Mouse (Mus musculus): Measurements from ENCODE around the gene Cd7.
A peak's percentile ranks its signal among the peaks of the same experiment; 100 is the strongest.
"Not testable (repeated sequence)": the region's sequence is repeated elsewhere in the genome, so short reads cannot be mapped to it uniquely, and the experiment has no call there.

The Cd7 gene

GRCm38 (mm10) chr11:121047826-121048399 is 8.7 kb upstream of the Cd7 start:
- no peak for DNase-seq (ENCODE audit: low spot score in 2 of 2)

- DNase-seq (ENCODE audit: low spot score in 2 of 2): no peak
These were observed 6.1 kb upstream of the Cd7 start for GRCm38 (mm10) chr11:121045286-121045685.

GRCm38 (mm10) chr11:121043025-121043424 is 3.8 kb upstream of the Cd7 start:
- DNase-seq (ENCODE audit: low spot score in 2 of 2): not testable (repeated sequence)

DNA sequence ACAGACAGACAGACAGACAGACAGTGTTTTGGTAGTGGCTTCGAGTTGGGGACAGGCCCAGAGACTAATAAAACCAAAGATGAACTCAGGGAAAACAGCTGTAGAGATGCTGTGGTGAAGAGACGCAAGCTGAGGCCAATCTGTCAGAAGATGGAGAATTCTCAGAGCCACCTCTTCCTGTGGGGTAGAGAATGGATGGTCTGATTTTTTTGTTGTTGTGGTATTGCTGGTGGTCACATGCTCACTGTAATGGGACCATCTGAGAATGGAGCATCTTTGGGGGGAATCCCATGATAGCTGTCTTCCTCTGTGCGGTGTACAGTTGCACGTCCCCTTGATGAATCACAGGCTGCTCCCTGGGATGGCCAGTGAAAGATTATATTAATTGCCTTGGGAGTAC is 3.3 kb upstream of the Cd7 start:
- no peak for DNase-seq (ENCODE audit: low spot score in 2 of 2)

DNA sequence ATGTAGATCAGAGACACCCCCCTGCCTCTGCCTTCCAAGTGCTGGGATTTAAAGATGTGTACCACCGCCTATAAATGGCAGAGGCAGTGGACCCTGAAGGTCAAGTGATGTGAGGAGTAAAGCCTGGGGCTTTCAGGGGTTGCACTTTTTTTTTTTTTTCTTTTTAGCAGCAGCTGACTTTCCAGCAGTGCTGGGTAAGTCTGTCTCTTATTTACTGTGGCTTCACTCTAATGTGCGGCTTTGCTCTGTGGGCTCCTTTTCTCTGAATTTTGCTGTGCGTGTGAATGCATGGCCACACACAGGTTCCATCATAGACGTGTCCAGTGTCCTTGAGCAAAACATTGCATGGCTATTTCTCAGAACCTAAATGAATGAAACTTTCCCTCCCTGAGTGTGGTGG is 2.4 kb upstream of the Cd7 start:
- DNase-seq (ENCODE audit: low spot score in 2 of 2): no peak

DNA sequence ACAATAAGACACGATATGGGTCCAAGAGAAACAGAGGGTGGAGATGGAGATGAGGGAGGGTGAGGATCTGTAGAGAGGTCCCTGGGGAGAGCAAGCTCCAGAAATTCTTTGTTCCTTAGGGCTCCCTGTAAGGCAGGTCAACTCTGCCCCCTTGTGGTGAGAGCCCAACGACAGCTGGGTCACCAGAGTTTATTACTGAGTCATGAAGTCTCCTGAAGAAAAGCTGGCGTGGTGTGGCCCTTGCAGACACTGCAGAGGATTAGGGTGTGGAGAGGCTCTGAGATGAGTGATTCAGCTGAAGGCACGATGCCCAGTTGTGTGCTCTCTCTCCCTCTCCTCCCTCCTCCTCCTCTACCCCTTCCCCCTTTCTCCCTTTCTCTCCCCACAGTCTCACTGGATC is 2.0 kb upstream of the Cd7 start:
- peak; percentile 59 to 80 for DNase-seq (ENCODE audit: low spot score in 2 of 2)

DNA sequence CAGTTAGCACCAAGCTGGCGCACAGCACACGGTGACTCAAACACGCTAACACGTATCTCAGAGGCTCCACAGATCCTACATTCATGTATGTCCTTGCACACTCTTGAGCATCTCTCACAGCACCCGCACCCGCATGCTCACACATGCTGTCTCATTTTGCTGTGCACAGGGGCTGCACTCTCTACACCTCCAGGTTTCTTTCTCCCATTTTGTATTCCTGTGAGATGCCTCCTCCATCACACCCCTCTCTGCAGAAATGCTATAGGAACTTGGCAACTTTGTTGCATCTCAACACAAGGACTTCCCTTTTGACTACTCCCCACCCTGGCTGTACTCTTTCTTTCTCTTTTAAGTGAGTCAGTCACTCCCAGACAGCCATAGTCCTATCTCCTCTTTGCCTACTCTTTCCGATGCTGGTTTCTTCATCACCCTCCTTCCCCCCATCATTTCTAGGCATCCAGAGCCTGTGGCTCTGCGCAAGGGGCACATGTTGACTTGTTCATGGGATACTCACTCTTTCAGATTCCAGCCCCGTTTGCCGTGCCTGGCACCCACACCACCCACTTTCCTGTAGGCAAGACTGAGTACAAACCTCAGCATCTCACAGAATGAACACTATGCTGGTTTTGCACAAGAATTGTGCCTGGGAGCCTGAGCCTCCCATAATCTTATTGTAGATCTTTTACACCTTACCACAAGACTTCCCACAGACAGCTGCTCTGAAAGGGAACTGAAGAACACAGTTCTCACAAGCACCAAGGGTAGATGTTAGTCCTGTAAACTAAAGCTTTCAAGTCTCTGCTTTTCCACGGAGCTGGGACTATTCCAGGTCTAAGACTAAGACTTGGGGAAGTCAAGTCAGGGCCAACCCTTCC is 615 bp downstream of the Cd7 start:
- no peak for DNase-seq (ENCODE audit: low spot score in 2 of 2)

- no peak for DNase-seq (ENCODE audit: low spot score in 2 of 2)
These were observed 6.1 kb downstream of the Cd7 start for GRCm38 (mm10) chr11:121033118-121033517.

DNA sequence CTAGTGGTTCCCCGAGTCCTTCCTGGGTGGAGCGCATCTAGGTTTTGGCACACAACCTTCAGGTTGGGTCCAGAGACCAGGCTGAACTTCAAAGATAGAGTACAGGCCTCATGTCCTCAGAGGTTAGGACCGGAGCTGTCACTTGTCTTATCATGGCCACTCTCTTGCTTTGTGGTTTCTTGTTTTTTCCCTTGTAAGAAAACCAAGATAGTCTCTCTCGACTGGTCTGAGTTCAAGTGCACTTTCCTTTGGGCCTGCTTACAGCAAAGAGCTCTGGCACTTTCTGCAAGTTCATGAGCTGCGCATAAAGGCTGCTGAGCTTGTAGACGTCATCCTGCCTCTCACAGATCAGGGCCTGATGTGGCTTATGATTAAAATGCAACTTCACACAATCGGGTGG is 12.0 kb downstream of the Cd7 start:
- no peak for DNase-seq (ENCODE audit: low spot score in 2 of 2)

- no peak for DNase-seq (ENCODE audit: low spot score in 2 of 2)
These were observed 15.1 kb downstream of the Cd7 start for GRCm38 (mm10) chr11:121024163-121024562.

DNA sequence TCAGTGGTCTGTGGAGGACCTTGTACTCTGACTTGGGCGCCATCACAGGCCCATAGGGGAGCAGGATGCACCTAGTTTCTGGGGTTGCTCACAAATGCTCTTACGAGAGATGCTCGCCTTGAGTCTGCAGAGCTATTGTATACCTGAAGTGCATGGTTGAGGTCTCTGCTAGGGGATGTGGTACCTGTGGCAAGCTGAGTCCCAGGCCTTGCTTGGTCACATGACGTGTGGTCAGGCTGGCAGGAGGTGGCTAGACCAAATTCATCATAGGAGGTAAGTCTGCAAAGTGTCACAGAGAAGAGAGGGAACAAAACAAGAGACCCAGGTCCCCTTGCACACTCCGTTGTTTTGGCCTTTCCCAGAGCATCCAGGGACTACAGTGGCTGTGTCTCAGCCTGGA is 19.7 kb downstream of the Cd7 start:
- no peak for DNase-seq (ENCODE audit: low spot score in 2 of 2)

GRCm38 (mm10) chr11:121017703-121018102 is 21.5 kb downstream of the Cd7 start:
- peak; percentile 42 to 44 for DNase-seq (ENCODE audit: low spot score in 2 of 2)

DNA sequence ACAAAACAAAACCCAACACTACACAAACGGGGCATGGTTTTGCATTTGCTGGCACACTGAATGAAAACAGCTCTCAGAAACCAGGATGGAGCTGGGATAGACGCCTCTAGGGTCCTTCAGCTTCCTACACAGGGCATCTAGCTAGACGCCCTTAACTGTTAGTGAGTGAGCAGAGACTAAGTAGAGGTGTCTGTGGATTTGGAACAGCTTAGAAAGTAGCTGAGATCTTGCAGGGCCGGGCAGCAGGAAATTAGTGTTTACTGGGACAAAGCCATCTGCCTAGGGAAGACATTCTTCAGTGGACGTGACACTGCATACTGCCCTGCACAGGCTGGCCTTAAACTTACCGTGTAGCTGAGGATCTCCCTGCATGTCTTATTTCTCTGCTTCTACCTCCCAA is 23.7 kb downstream of the Cd7 start:
- no peak for DNase-seq (ENCODE audit: low spot score in 2 of 2)

DNA sequence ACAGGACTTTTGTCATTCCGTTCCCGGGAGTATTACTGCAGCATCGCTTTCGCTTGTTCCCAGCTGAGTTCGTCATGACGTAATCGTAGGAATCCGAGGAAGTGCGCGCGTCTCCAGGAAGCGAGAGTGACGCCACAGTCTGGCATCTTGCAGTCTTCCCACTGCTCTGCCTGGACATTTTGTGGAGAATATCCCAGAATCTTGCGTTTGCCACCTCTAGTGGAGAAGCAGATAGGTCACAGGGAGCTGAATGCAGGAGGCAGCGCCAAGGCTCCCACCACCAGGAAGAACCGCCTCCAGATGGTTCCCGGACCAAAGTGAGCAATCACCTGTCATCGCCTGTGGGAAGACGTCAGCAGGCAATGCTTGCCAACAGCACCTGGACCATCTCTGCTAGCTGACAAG is 24.3 kb downstream of the Cd7 start:
- DNase-seq (ENCODE audit: low spot score in 2 of 2): no peak

GRCm38 (mm10) chr11:121013656-121014055 is 25.6 kb downstream of the Cd7 start:
- DNase-seq (ENCODE audit: low spot score in 2 of 2): no peak

DNA sequence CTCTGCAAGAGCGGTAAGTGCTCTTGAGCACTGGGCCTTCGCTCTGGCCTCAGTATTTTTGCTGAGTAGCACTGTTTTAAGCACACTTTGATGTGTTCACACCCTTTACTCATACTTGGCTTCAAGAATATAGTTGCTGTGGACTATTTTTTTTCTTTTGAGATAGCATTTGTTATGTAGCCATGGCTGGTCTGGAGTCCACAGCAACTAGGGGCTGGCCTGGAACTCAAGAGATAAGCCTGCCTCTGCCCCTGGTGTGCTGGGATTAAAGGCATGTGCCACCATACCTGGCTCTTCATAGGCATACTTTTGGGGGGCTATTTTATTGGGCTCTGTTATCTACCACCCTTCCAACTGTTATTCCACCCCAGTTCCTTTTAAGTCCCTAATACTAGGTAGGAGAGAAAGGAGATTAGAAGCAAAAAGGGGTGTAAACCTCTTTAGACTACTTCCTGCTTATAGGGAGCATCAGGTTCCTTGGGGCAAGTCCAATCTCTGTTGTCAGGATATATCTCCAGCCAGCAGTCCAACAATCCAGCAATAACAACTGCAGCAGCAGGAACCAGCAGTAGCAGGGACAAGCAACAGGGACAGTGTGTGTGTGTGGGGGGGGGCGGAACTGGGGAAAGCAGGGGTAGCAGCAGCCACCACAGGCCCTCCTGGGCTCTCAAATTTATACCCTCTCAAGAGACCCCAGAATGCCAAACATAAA is 29.0 kb downstream of the Cd7 start:
- DNase-seq (ENCODE audit: low spot score in 2 of 2): no peak

DNA sequence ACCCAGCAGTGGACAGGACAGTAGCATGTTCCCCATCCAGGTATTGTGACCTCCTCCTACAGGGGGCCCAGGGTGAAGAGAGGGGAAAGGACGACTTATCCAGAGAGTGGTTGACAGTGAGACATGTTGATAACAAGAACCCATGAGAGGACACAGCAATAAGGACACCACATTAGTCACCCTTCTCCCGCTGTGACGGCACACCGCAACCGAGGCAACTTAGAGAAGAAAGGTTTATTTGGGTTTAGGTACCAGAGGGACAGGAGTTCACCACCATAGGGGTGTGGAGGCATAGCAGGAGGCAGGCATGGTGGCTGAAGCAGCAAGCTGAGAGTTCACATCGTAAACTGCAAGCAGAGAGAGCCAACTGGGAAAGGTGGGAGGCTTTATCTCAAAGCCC is 33.0 kb downstream of the Cd7 start:
- no peak for DNase-seq (ENCODE audit: low spot score in 2 of 2)

DNA sequence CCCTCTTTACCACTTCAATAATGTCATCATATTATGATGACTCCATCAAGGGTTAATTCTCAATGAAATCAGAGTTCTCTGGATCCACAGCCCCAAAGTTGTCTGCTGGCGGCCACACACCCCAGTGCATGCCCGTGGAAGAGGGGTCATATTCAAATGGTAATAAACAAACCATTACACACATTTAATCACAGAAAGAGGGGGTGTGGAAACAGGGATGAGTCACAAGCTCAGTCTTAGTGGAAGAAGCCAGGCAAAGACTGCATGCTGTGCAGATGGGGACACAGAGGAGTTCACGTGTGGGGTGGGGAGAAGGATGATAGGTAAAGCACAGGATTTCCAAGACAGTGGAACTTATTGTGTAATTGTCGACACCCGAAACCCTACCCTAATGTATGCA is 34.9 kb downstream of the Cd7 start:
- no peak for DNase-seq (ENCODE audit: low spot score in 2 of 2)

DNA sequence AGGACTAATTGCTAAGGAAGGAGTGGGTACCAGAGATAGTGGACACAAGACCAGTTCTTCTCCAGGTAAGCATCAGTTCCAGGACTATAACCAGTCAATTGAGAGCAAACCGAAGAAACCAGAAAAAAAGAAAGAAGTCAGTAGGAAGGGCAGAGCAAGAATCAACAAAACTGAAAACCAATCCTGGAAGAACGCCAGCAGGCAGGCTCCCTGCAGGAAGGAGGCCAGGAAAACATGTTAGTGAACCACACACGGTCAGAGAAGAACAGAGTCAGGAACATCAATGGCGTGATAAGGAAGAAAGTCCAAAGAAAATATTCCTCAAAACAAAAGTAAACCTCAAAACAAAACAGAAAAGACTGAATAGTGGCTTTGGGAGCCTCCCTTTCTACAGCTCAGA is 37.3 kb downstream of the Cd7 start:
- no peak for DNase-seq (ENCODE audit: low spot score in 2 of 2)

- DNase-seq (ENCODE audit: low spot score in 2 of 2): no peak
These were observed 44.5 kb downstream of the Cd7 start for GRCm38 (mm10) chr11:120994741-120995140.

DNA sequence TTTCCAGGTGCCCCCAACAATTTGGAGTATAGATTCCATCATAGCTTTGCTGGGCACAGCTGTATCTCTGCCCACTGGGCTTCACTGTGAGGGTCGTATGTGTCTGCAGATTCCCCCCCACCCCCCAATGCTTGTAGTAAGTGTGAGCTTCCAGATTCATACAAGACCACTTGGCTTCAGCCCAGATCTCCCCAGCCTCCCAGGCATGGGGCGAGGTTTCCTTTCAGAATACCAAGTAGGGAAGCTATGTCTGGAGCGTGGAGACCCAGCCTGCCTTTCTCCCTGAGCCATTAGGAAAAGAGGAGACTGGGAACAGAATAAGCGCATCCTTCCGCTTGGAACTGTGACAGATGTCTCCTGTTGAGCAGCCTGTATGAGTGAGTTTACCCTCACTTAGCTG is 45.6 kb downstream of the Cd7 start:
- DNase-seq (ENCODE audit: low spot score in 2 of 2): no peak

GRCm38 (mm10) chr11:120993080-120993479 is 46.1 kb downstream of the Cd7 start:
- no peak for DNase-seq (ENCODE audit: low spot score in 2 of 2)

- DNase-seq (ENCODE audit: low spot score in 2 of 2): no peak
These were observed 47.4 kb downstream of the Cd7 start for GRCm38 (mm10) chr11:120991791-120992190.

Measured in urinary bladder, adult 18-20 months (tissue).